Mouse (Mus musculus): ENCODE data around the gene Ftl1.
"Not testable (repeated sequence)": the region's sequence is repeated elsewhere in the genome, so short reads cannot be mapped to it uniquely, and the experiment has no call there.

Gene Ftl1

DNA sequence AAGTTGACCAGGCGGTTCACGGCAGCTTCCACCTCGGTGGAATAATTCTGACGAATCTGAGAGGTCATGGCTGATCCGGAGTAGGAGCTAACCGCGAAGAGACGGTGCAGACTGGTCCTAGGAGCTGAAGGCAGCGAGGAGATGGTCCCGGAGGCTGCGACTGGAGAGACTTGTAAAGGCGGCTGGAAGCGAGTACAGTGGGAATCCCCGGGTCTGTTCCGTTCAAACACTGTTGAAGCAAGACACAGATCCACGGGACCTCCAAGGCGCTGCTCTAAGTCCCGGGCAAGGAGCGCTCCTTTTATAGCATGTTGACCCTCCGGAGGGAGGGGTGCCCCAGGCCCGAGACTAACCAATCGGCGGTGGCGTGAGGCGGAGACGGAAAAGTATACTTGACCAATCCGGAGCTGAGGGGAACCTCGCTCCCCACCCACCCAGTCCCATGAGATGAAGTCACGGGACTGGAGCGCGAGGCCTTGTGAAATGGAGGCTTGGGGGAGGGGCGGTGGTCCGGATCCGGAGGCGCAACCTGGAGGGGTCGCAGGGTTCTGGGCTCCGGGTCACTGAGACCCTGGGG, at the start of gene Ftl1:
TSS of gene Ftl1 (minus strand) at position 321 of the 577 bp plus-strand sequence.
- not testable (repeated sequence) for H3K27me3 ChIP-seq (ENCODE audit: insufficient read depth, low read length); H3K9me3 ChIP-seq (ENCODE audit: low read length)
- H3K36me3 ChIP-seq (ENCODE audit: insufficient read depth, low read length) = peaks cover 83% of the 10 kb centered on the region
- H3K4me1 ChIP-seq (replicated peaks; ENCODE audit: low read depth, low read length) = peaks cover 69% of the 10 kb centered on the region
- H3K4me3 ChIP-seq (replicated peaks; ENCODE audit: low read length) = peak within 1 kb of the TSS; percentile 96

DNA sequence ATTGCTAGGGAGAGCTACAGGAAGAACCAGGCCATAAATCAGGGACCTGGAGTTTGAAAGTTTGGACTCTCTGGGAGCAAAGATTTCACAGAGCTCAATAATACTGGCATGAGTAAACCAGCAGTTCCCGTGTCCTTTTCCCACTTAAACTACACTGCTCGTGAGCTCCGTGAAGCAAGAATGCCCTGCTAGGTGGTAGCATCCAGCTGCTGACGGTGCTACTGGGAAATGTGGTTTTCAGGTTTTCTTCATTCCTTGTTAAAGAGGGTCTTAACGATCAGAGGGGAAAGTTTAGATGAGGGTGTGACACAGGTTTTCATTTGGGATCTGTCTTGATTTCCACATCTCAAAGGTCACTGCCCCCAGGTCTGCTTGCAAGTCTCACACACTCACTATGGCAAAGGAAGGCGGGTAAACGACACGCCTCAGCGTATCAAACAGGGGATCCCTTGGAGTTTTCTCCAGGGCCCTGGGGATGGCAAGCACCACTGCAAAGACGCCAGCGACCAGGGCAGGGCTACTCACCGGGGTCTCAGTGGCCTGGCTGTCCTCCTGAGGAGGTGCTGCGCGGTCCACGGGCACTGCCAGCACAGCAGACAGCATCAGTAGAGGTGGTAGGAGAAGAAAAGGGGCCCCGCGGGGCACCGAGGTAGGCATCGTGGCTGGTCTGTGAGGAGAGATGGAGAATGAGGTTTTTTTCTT, 49.6 kb upstream of the Ftl1 start:
- Histone ChIP-seq H3K4me1 (replicated peaks; ENCODE audit: low read depth, low read length) (peaks cover 33% of the 10 kb centered on the region), H3K4me3 (replicated peaks; ENCODE audit: low read length) (peak overlapping the region; percentile 89), H3K36me3 (ENCODE audit: insufficient read depth, low read length) (peaks cover 43% of the 10 kb centered on the region), H3K27me3 (ENCODE audit: insufficient read depth, low read length) (no peaks in the 10 kb centered on the region), H3K9me3 (ENCODE audit: low read length) (no peaks in the 10 kb centered on the region)
- TF ChIP-seq NANOG (IDR thresholded peaks at IDR 0.05; ENCODE audit: borderline replicate concordance, low read length) (no peak), POU5F1 (IDR thresholded peaks at IDR 0.05; ENCODE audit: borderline replicate concordance, low read length) (no peak), CTCF (conservative IDR thresholded peaks at IDR 0.05; ENCODE audit: low read length) (no peak)

- TF ChIP-seq CTCF (conservative IDR thresholded peaks at IDR 0.05; ENCODE audit: low read length) = no peak
- TF ChIP-seq POU5F1 (IDR thresholded peaks at IDR 0.05; ENCODE audit: borderline replicate concordance, low read length) = no peak
- no peak for TF ChIP-seq NANOG (IDR thresholded peaks at IDR 0.05; ENCODE audit: borderline replicate concordance, low read length)
- H3K27me3 ChIP-seq (ENCODE audit: insufficient read depth, low read length) = no peaks in the 10 kb centered on the region
- no peaks in the 10 kb centered on the region for H3K9me3 ChIP-seq (ENCODE audit: low read length)
- H3K4me3 ChIP-seq (replicated peaks; ENCODE audit: low read length) = no peak overlapping the region
- H3K36me3 ChIP-seq (ENCODE audit: insufficient read depth, low read length) = peaks cover 49% of the 10 kb centered on the region
- H3K4me1 ChIP-seq (replicated peaks; ENCODE audit: low read depth, low read length) = peaks cover 26% of the 10 kb centered on the region
Measured at GRCm38 (mm10) chr7:45508561-45508960, 48.9 kb upstream of the Ftl1 start.

DNA sequence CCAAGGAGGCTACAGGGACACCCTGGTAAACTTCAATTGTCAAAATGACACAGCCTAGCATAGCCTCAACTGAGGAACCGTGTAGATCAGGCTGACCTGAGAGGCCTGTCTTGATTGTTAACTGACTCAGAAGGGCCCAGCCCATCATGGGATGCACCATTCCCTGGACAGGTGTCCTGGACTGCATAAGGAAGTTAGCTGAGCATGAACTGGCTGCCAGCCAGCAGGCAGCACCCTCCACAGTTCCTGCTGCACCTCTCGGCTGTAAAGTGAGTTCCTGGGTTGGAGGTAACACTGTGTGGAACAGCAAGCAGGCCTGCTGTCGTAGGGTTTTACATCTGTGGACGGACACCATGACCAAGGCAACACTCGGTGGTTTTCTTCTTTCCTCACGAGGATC, 47.9 kb upstream of the Ftl1 start:
- H3K36me3 ChIP-seq (ENCODE audit: insufficient read depth, low read length) = peaks cover 57% of the 10 kb centered on the region
- peaks cover 28% of the 10 kb centered on the region for H3K4me1 ChIP-seq (replicated peaks; ENCODE audit: low read depth, low read length)
- H3K9me3 ChIP-seq (ENCODE audit: low read length) = no peaks in the 10 kb centered on the region
- TF ChIP-seq CTCF (conservative IDR thresholded peaks at IDR 0.05; ENCODE audit: low read length) (no peak), POU5F1 (IDR thresholded peaks at IDR 0.05; ENCODE audit: borderline replicate concordance, low read length) (no peak), NANOG (IDR thresholded peaks at IDR 0.05; ENCODE audit: borderline replicate concordance, low read length) (no peak)
- H3K27me3 ChIP-seq (ENCODE audit: insufficient read depth, low read length) = no peaks in the 10 kb centered on the region
- no peak overlapping the region for H3K4me3 ChIP-seq (replicated peaks; ENCODE audit: low read length)

DNA sequence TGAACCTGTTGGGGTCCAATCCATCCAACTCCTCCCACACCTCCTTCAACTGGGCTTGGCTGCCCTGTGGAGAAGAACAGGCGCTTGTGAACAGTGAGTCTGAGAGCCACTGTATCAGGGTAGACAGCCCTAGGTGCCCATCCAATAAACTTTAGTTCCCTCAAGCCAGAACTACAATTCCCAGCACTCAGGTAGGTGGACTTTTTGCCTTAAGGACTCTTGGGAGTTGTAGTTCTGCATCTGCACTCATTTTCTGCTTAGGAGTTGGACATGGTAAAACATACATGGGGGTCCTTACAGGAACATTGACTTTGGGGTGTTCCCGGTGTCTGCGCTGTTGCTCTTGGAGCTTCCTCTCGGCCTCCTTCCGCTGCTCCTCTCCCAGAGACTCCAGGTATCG, 38.7 kb upstream of the Ftl1 start:
- TF ChIP-seq NANOG (IDR thresholded peaks at IDR 0.05; ENCODE audit: borderline replicate concordance, low read length) (no peak), POU5F1 (IDR thresholded peaks at IDR 0.05; ENCODE audit: borderline replicate concordance, low read length) (no peak), CTCF (conservative IDR thresholded peaks at IDR 0.05; ENCODE audit: low read length) (no peak)
- H3K4me1 ChIP-seq (replicated peaks; ENCODE audit: low read depth, low read length) = peaks cover 48% of the 10 kb centered on the region
- H3K9me3 ChIP-seq (ENCODE audit: low read length) = no peaks in the 10 kb centered on the region

GRCm38 (mm10) chr7:45494548-45494947, 34.9 kb upstream of the Ftl1 start:
- Histone ChIP-seq H3K27me3 (ENCODE audit: insufficient read depth, low read length) (no peaks in the 10 kb centered on the region), H3K4me1 (replicated peaks; ENCODE audit: low read depth, low read length) (peaks cover 66% of the 10 kb centered on the region), H3K9me3 (ENCODE audit: low read length) (no peaks in the 10 kb centered on the region), H3K4me3 (replicated peaks; ENCODE audit: low read length) (peak overlapping the region; percentile 64), H3K36me3 (ENCODE audit: insufficient read depth, low read length) (peaks cover 76% of the 10 kb centered on the region)
- no peak for TF ChIP-seq NANOG (IDR thresholded peaks at IDR 0.05; ENCODE audit: borderline replicate concordance, low read length)
- no peak for TF ChIP-seq POU5F1 (IDR thresholded peaks at IDR 0.05; ENCODE audit: borderline replicate concordance, low read length)
- no peak for TF ChIP-seq CTCF (conservative IDR thresholded peaks at IDR 0.05; ENCODE audit: low read length)

More for the DNA sequence above, 38.7 kb upstream of the Ftl1 start:
- no peaks in the 10 kb centered on the region for H3K27me3 ChIP-seq (ENCODE audit: insufficient read depth, low read length)
- no peak overlapping the region for H3K4me3 ChIP-seq (replicated peaks; ENCODE audit: low read length)
- H3K36me3 ChIP-seq (ENCODE audit: insufficient read depth, low read length) = peaks cover 81% of the 10 kb centered on the region

- no peak for TF ChIP-seq POU5F1 (IDR thresholded peaks at IDR 0.05; ENCODE audit: borderline replicate concordance, low read length)
- no peak for TF ChIP-seq CTCF (conservative IDR thresholded peaks at IDR 0.05; ENCODE audit: low read length)
- Histone ChIP-seq H3K4me3 (replicated peaks; ENCODE audit: low read length) (no peak overlapping the region), H3K27me3 (ENCODE audit: insufficient read depth, low read length) (no peaks in the 10 kb centered on the region)
Measured at GRCm38 (mm10) chr7:45492951-45493350, 33.3 kb upstream of the Ftl1 start.

GRCm38 (mm10) chr7:45492225-45492844, 32.7 kb upstream of the Ftl1 start:
- no peaks in the 10 kb centered on the region for H3K27me3 ChIP-seq (ENCODE audit: insufficient read depth, low read length)
- H3K36me3 ChIP-seq (ENCODE audit: insufficient read depth, low read length) = peaks cover 57% of the 10 kb centered on the region
- TF ChIP-seq POU5F1 (IDR thresholded peaks at IDR 0.05; ENCODE audit: borderline replicate concordance, low read length) (no peak), CTCF (conservative IDR thresholded peaks at IDR 0.05; ENCODE audit: low read length) (no peak), NANOG (IDR thresholded peaks at IDR 0.05; ENCODE audit: borderline replicate concordance, low read length) (no peak)

More at GRCm38 (mm10) chr7:45492951-45493350, 33.3 kb upstream of the Ftl1 start:
- peaks cover 60% of the 10 kb centered on the region for H3K36me3 ChIP-seq (ENCODE audit: insufficient read depth, low read length)
- H3K4me1 ChIP-seq (replicated peaks; ENCODE audit: low read depth, low read length) = peaks cover 75% of the 10 kb centered on the region
- no peaks in the 10 kb centered on the region for H3K9me3 ChIP-seq (ENCODE audit: low read length)

More at GRCm38 (mm10) chr7:45492225-45492844, 32.7 kb upstream of the Ftl1 start:
- Histone ChIP-seq H3K4me3 (replicated peaks; ENCODE audit: low read length) (no peak overlapping the region), H3K4me1 (replicated peaks; ENCODE audit: low read depth, low read length) (peaks cover 81% of the 10 kb centered on the region), H3K9me3 (ENCODE audit: low read length) (no peaks in the 10 kb centered on the region)

All from E14TG2a.4 (cell line).